18 mouse cellular contexts compared by ENCODE assay signal in genomic region chr2:83126340-83126739, GRCm38 (mm10).
A peak's percentile ranks its signal among the peaks of the same experiment; 100 is the strongest.
DNase-seq lines count a peak whose midpoint lies in the region; ATAC-seq and TF ChIP-seq lines count a peak whose summit lies in the region.
"Had no signal": no experiment of that assay in that cellular context is flagged by ENCODE, and none has a peak within 500 bp of the region (broad histone marks: within the 10 kb centered on the region; RNA-seq: fewer than 3 reads in every experiment).

No protein-coding gene starts in this region.

- 58% methylated on average over 4 of the region's 4 CpGs for WGBS in embryonic facial prominence, embryonic 14.5 days
- WGBS in embryonic facial prominence, embryonic 10.5 days: 95% methylated on average over 4 of the region's 4 CpGs
- WGBS in hindbrain, postnatal 0 days: 65% methylated on average over 4 of the region's 4 CpGs
- WGBS in hindbrain, embryonic 12.5 days: 90% methylated on average over 4 of the region's 4 CpGs
- WGBS in lung, embryonic 16.5 days: 55% methylated on average over 4 of the region's 4 CpGs
- 66% methylated on average over 4 of the region's 4 CpGs for WGBS in lung, adult 2 months

- H3K4me3 ChIP-seq in embryonic facial prominence, embryonic 14.5 days (ENCODE audit: low read depth, low read length): no peak overlapping the region
- no peak overlapping the region for H3K4me3 ChIP-seq in embryonic facial prominence, embryonic 10.5 days
- H3K4me3 ChIP-seq in hindbrain, postnatal 0 days (ENCODE audit: low read length): no peak overlapping the region
- H3K4me3 ChIP-seq in hindbrain, embryonic 12.5 days: no peak overlapping the region
- H3K4me3 ChIP-seq in lung, embryonic 16.5 days (ENCODE audit: low read length): no peak overlapping the region
- H3K4me3 ChIP-seq in lung, adult 2 months (replicated peaks; ENCODE audit: extremely low read depth, low read depth, low read length): no peak overlapping the region
- H3K4me3 ChIP-seq: embryonic facial prominence, embryonic 12.5 days; forebrain, embryonic 12.5 days; heart, embryonic 13.5 days had no signal

- H3K27ac ChIP-seq in embryonic facial prominence, embryonic 14.5 days (replicated peaks; ENCODE audit: low read depth, low read length): no peak overlapping the region
- no peak overlapping the region for H3K27ac ChIP-seq in embryonic facial prominence, embryonic 10.5 days (replicated peaks)
- no peak overlapping the region for H3K27ac ChIP-seq in hindbrain, postnatal 0 days
- H3K27ac ChIP-seq in hindbrain, embryonic 12.5 days: no peak overlapping the region
- H3K27ac ChIP-seq in lung, embryonic 16.5 days (ENCODE audit: low read length): no peak overlapping the region
- H3K27ac ChIP-seq: embryonic facial prominence, embryonic 12.5 days; forebrain, embryonic 12.5 days; heart, embryonic 13.5 days had no signal

- H3K9me3 ChIP-seq in embryonic facial prominence, embryonic 14.5 days (ENCODE audit: control insufficient read depth, low read length): 0 out of 2 replicates have a peak, but pooled peaks cover 4% of the 10 kb centered on the region
- H3K9me3 ChIP-seq in embryonic facial prominence, embryonic 10.5 days: 0 out of 2 replicates have a peak, but pooled peaks cover 2% of the 10 kb centered on the region
- H3K9me3 ChIP-seq in hindbrain, postnatal 0 days (ENCODE audit: low read length): no peaks in the 10 kb centered on the region
- 0 out of 2 replicates have a peak, but pooled peaks cover 4% of the 10 kb centered on the region for H3K9me3 ChIP-seq in hindbrain, embryonic 12.5 days (replicated peaks)
- H3K9me3 ChIP-seq in lung, embryonic 16.5 days (ENCODE audit: control insufficient read depth, low read length): no peaks in the 10 kb centered on the region
- H3K9me3 ChIP-seq: embryonic facial prominence, embryonic 12.5 days; heart, embryonic 13.5 days had no signal

- H3K4me1 ChIP-seq in embryonic facial prominence, embryonic 14.5 days (ENCODE audit: control insufficient read depth, insufficient read depth, low read length): 0 out of 2 replicates have a peak, but pooled peaks cover 2% of the 10 kb centered on the region
- peaks cover 4% of the 10 kb centered on the region for H3K4me1 ChIP-seq in embryonic facial prominence, embryonic 10.5 days
- H3K4me1 ChIP-seq in hindbrain, postnatal 0 days (ENCODE audit: insufficient read depth, low read length): 0 out of 2 replicates have a peak, but pooled peaks cover under 1% of the 10 kb centered on the region
- H3K4me1 ChIP-seq in hindbrain, embryonic 12.5 days: 0 out of 2 replicates have a peak, but pooled peaks cover 5% of the 10 kb centered on the region
- H3K4me1 ChIP-seq in lung, embryonic 16.5 days (replicated peaks; ENCODE audit: control insufficient read depth, insufficient read depth, low read length): no peaks in the 10 kb centered on the region
- H3K4me1 ChIP-seq in lung, adult 2 months (ENCODE audit: control insufficient read depth, insufficient read depth, low read length): no peaks in the 10 kb centered on the region

- no peak overlapping the region for H3K9ac ChIP-seq in embryonic facial prominence, embryonic 14.5 days (ENCODE audit: low read depth, low read length)
- no peak overlapping the region for H3K9ac ChIP-seq in hindbrain, postnatal 0 days (replicated peaks; ENCODE audit: low read length)
- H3K9ac ChIP-seq in hindbrain, embryonic 12.5 days: no peak overlapping the region
- no peak overlapping the region for H3K9ac ChIP-seq in lung, embryonic 16.5 days (ENCODE audit: low read length)
- H3K9ac ChIP-seq: embryonic facial prominence, embryonic 12.5 days; forebrain, embryonic 12.5 days; heart, embryonic 13.5 days had no signal

- TF ChIP-seq CTCF in hindbrain, postnatal 0 days (IDR thresholded peaks at IDR 0.05; ENCODE audit: low read depth): no peak
- TF ChIP-seq CTCF in lung, adult 2 months (IDR thresholded peaks at IDR 0.05; ENCODE audit: insufficient read depth, low read length): no peak
- no peak for TF ChIP-seq CTCF in brain, embryonic 14.5 days (IDR thresholded peaks at IDR 0.05; ENCODE audit: borderline replicate concordance, extremely low read depth, insufficient read depth, insufficient read length)

- H3K36me3 ChIP-seq in embryonic facial prominence, embryonic 14.5 days (ENCODE audit: control insufficient read depth, insufficient read depth, low read length): no peaks in the 10 kb centered on the region
- no peaks in the 10 kb centered on the region for H3K36me3 ChIP-seq in embryonic facial prominence, embryonic 10.5 days (replicated peaks)
- H3K36me3 ChIP-seq in hindbrain, postnatal 0 days (ENCODE audit: insufficient read depth, low read length): no peaks in the 10 kb centered on the region
- H3K36me3 ChIP-seq in hindbrain, embryonic 12.5 days: no peaks in the 10 kb centered on the region
- H3K36me3 ChIP-seq in lung, embryonic 16.5 days (ENCODE audit: control insufficient read depth, insufficient read depth, low read length): no peaks in the 10 kb centered on the region
- H3K36me3 ChIP-seq: embryonic facial prominence, embryonic 12.5 days; forebrain, embryonic 12.5 days; heart, embryonic 13.5 days had no signal

- peak; percentile 68 for DNase-seq in embryonic facial prominence, embryonic 14.5 days (ENCODE audit: low spot score)
- no peak for DNase-seq in embryonic facial prominence, embryonic 10.5 days (ENCODE audit: low spot score)
- peak; percentile 6 for DNase-seq in hindbrain, postnatal 0 days (ENCODE audit: low spot score)
- DNase-seq in lung, adult 2 months: no peak
- peak; percentile 14 for DNase-seq in brain, embryonic 14.5 days (ENCODE audit: low read depth)
- DNase-seq: adrenal gland, postnatal 14 days; cerebellum, adult 18-20 months; cerebellum, postnatal 10 days; embryo, embryonic 11 days; gastrocnemius, postnatal 10 days; heart, postnatal 36 days had no signal

- no peak for ATAC-seq in embryonic facial prominence, embryonic 14.5 days (ENCODE audit: low read depth)
- ATAC-seq in hindbrain, postnatal 0 days: no peak
- no peak for ATAC-seq in hindbrain, embryonic 12.5 days (ENCODE audit: low FRiP score)
- peak; percentile 49; the same call in 1 of the 2 replicates for ATAC-seq in lung, embryonic 16.5 days (ENCODE audit: low read depth)
- ATAC-seq: forebrain, embryonic 16.5 days; hindbrain, embryonic 16.5 days had no signal

- H3K4me2 ChIP-seq in embryonic facial prominence, embryonic 14.5 days (ENCODE audit: low read depth, low read length): no peak overlapping the region
- no peak overlapping the region for H3K4me2 ChIP-seq in hindbrain, postnatal 0 days (ENCODE audit: low read depth, low read length)
- H3K4me2 ChIP-seq in hindbrain, embryonic 12.5 days (replicated peaks): no peak overlapping the region
- H3K4me2 ChIP-seq in lung, embryonic 16.5 days (ENCODE audit: low read depth, low read length): no peak overlapping the region
- H3K4me2 ChIP-seq: embryonic facial prominence, embryonic 12.5 days; forebrain, embryonic 12.5 days; heart, embryonic 13.5 days had no signal

- no peak for TF ChIP-seq POLR2A in lung, adult 2 months (IDR thresholded peaks at IDR 0.05; ENCODE audit: borderline replicate concordance, extremely low read depth, low read depth, low read length)
- TF ChIP-seq POLR2A in brain, embryonic 14.5 days (IDR thresholded peaks at IDR 0.05; ENCODE audit: borderline replicate concordance, extremely low read depth, insufficient read depth, insufficient read length, poor library complexity, severe bottlenecking): no peak

- no peaks in the 10 kb centered on the region for H3K27me3 ChIP-seq in embryonic facial prominence, embryonic 14.5 days (replicated peaks; ENCODE audit: control insufficient read depth, insufficient read depth, low read length)
- H3K27me3 ChIP-seq in embryonic facial prominence, embryonic 10.5 days (replicated peaks; ENCODE audit: low read depth, poor library complexity, severe bottlenecking): no peaks in the 10 kb centered on the region
- no peaks in the 10 kb centered on the region for H3K27me3 ChIP-seq in hindbrain, postnatal 0 days (ENCODE audit: insufficient read depth, low read length)
- H3K27me3 ChIP-seq in hindbrain, embryonic 12.5 days: no peaks in the 10 kb centered on the region
- no peaks in the 10 kb centered on the region for H3K27me3 ChIP-seq in lung, embryonic 16.5 days (ENCODE audit: control insufficient read depth, insufficient read depth, low read depth, low read length)
- H3K27me3 ChIP-seq: embryonic facial prominence, embryonic 12.5 days; forebrain, embryonic 12.5 days; heart, embryonic 13.5 days had no signal

Comparison
In these comparisons a context has a peak if more than half of its experiments do, and no peak if none do; other contexts are left out.
1. DNase-seq: peak in embryonic facial prominence, embryonic 14.5 days (single experiment), hindbrain, postnatal 0 days (single experiment) and brain, embryonic 14.5 days (single experiment); none in embryonic facial prominence, embryonic 10.5 days (single experiment) and lung, adult 2 months (single experiment).